Mouse (Mus musculus) stomach, postnatal 0 days (tissue): ENCODE measurements at regions not wholly inside any gene's neighbourhood (a gene's known extent, or its start where the extent isn't known, plus 50 kb on each side); places are given as distances from the start of the nearest gene placed in this dataset.
"Not testable (repeated sequence)": the region's sequence is repeated elsewhere in the genome, so short reads cannot be mapped to it uniquely, and the experiment has no call there.

Source experiments
- ATAC-seq: fragments of 200-750 bp; cut with Nextera tagmentation; 2 replicates; pipeline ENCODE4 v1.8.0; 2017; ENCODE audit not compliant: low FRiP score, low TSS enrichment
- DNase-seq: peaks from one replicate; pipeline ENCODE4 v3.0.0-alpha.2; 2016; ENCODE audit warnings: low spot score
- H3K27ac ChIP-seq: fragments of 300-500 bp; sonication (generic); replicated peaks from 2 replicates; pipeline ENCODE4 v1.5.1; 2014; ENCODE audit warnings: mild to moderate bottlenecking, control low read depth
- H3K27me3 ChIP-seq: fragments of 300-500 bp; sonication (generic); 2 replicates; pipeline ENCODE4 v1.6.1; 2014; ENCODE audit warnings: low read length; ENCODE audit not compliant: control insufficient read depth, insufficient read depth
- H3K36me3 ChIP-seq: fragments of 300-500 bp; sonication (generic); 2 replicates; pipeline ENCODE4 v1.6.1; 2014; ENCODE audit warnings: low read length, mixed read lengths; ENCODE audit not compliant: control insufficient read depth, insufficient read depth
- H3K4me1 ChIP-seq: fragments of 300-500 bp; sonication (generic); replicated peaks from 2 replicates; pipeline ENCODE4 v1.6.1; 2014; ENCODE audit warnings: antibody characterized with exemption; ENCODE audit not compliant: control insufficient read depth, insufficient read depth
- H3K4me2 ChIP-seq: fragments of 300-500 bp; sonication (generic); replicated peaks from 2 replicates; pipeline ENCODE4 v1.6.1; 2014; ENCODE audit warnings: low read depth, mild to moderate bottlenecking, control low read depth, moderate library complexity
- H3K4me3 ChIP-seq: fragments of 300-500 bp; sonication (generic); 2 replicates; pipeline ENCODE4 v1.5.1; 2014; ENCODE audit warnings: low read depth, low read length, control low read depth
- H3K9ac ChIP-seq: fragments of 300-500 bp; sonication (generic); 2 replicates; pipeline ENCODE4 v1.6.1; 2014; ENCODE audit warnings: mild to moderate bottlenecking, low read length, control low read depth, mixed read lengths
- H3K9me3 ChIP-seq: fragments of 300-500 bp; sonication (generic); 2 replicates; pipeline ENCODE4 v1.6.1; 2016; ENCODE audit warnings: low read length; ENCODE audit not compliant: control insufficient read depth
- CTCF ChIP-seq: IDR thresholded peaks from 2 replicates; pipeline ENCODE4 v1.5.1; 2016; ENCODE audit warnings: antibody characterized with exemption, low read depth, mild to moderate bottlenecking, moderate library complexity
- EP300 ChIP-seq: optimal IDR thresholded peaks from 2 replicates; pipeline ENCODE3; 2016; ENCODE audit warnings: antibody characterized with exemption
- WGBS: fragments of 180-500 bp; shearing (Covaris S2); extraction: QIAGEN DNeasy Blood & Tissue Kit; methylation state at CpG from one replicate; pipeline ENCODE4 v1.1.7; 2014; 5-methylcytosine and 5-hydroxymethylcytosine counted together

- no peak for ATAC-seq
- WGBS = 66% methylated on average over 8 of the region's 8 CpGs
- H3K36me3 ChIP-seq = no peaks in the 10 kb centered on the region
These were observed 78.4 kb upstream of the Zfp990 start for GRCm38 (mm10) chr4:145431910-145432765.

GRCm38 (mm10) chr4:145417837-145418236 lies 92.7 kb upstream of the Zfp990 start:
- H3K9ac ChIP-seq, H3K4me1 ChIP-seq, H3K36me3 ChIP-seq, H3K4me3 ChIP-seq, DNase-seq, H3K9me3 ChIP-seq, H3K4me2 ChIP-seq, ATAC-seq, H3K27ac ChIP-seq, H3K27me3 ChIP-seq: not testable (repeated sequence)
- WGBS = 58% methylated on average over 4 of the region's 4 CpGs

More at GRCm38 (mm10) chr4:145431910-145432765, 78.4 kb upstream of the Zfp990 start:
- Histone ChIP-seq H3K27me3 (no peaks in the 10 kb centered on the region), H3K4me2 (no peak overlapping the region), H3K27ac (no peak overlapping the region), H3K4me3 (no peak overlapping the region), H3K4me1 (no peaks in the 10 kb centered on the region), H3K9me3 (0 out of 2 replicates have a peak, but pooled peaks cover 3% of the 10 kb centered on the region), H3K9ac (no peak overlapping the region)
- DNase-seq = no peak
- TF ChIP-seq CTCF = no peak
- TF ChIP-seq EP300 = no peak

GRCm38 (mm10) chr4:145411141-145411540 lies 96.2 kb upstream of the Tnfrsf8 start:
- no peak overlapping the region for H3K4me3 ChIP-seq
- H3K27me3 ChIP-seq = no peaks in the 10 kb centered on the region
- no peaks in the 10 kb centered on the region for H3K9me3 ChIP-seq
- H3K4me2 ChIP-seq = no peak overlapping the region
- H3K4me1 ChIP-seq = no peaks in the 10 kb centered on the region
- H3K27ac ChIP-seq = no peak overlapping the region
- 45% methylated on average over 1 of the region's 1 CpGs for WGBS
- H3K9ac ChIP-seq = no peak overlapping the region
- DNase-seq = no peak
- ATAC-seq = no peak
- no peak for TF ChIP-seq CTCF
- no peak for TF ChIP-seq EP300
- H3K36me3 ChIP-seq = no peaks in the 10 kb centered on the region

GRCm38 (mm10) chr4:145409796-145410475 lies 95.0 kb upstream of the Tnfrsf8 start:
- WGBS = 81% methylated on average over 5 of the region's 5 CpGs
- Histone ChIP-seq H3K4me1 (no peaks in the 10 kb centered on the region), H3K4me2 (no peak overlapping the region), H3K27ac (no peak overlapping the region), H3K9ac (no peak overlapping the region), H3K4me3 (no peak overlapping the region), H3K9me3 (no peaks in the 10 kb centered on the region), H3K36me3 (no peaks in the 10 kb centered on the region), H3K27me3 (no peaks in the 10 kb centered on the region)
- ATAC-seq (no peak), DNase-seq (no peak)
- TF ChIP-seq EP300 = no peak

- H3K9ac ChIP-seq, H3K4me2 ChIP-seq, H3K9me3 ChIP-seq, H3K4me3 ChIP-seq, H3K4me1 ChIP-seq, H3K36me3 ChIP-seq, H3K27me3 ChIP-seq, ATAC-seq, H3K27ac ChIP-seq, DNase-seq: not testable (repeated sequence)
- 52% methylated on average over 1 of the region's 1 CpGs for WGBS
These were observed 91.1 kb upstream of the Tnfrsf8 start for GRCm38 (mm10) chr4:145406050-145406449.

- not testable (repeated sequence) for H3K4me3 ChIP-seq, ATAC-seq, H3K27ac ChIP-seq, H3K4me2 ChIP-seq, H3K9me3 ChIP-seq, H3K9ac ChIP-seq, H3K36me3 ChIP-seq, DNase-seq, H3K4me1 ChIP-seq, H3K27me3 ChIP-seq
- 70% methylated on average over 6 of the region's 6 CpGs for WGBS
These were observed 89.3 kb upstream of the Tnfrsf8 start for GRCm38 (mm10) chr4:145404230-145404629.

GRCm38 (mm10) chr4:145378876-145379275 lies 63.9 kb upstream of the Tnfrsf8 start:
- not testable (repeated sequence) for DNase-seq, H3K27ac ChIP-seq, H3K4me2 ChIP-seq, H3K27me3 ChIP-seq, ATAC-seq, H3K4me3 ChIP-seq, H3K4me1 ChIP-seq, H3K36me3 ChIP-seq, H3K9me3 ChIP-seq, H3K9ac ChIP-seq
- WGBS = 87% methylated on average over 3 of the region's 4 CpGs

GRCm38 (mm10) chr4:145377306-145378067 lies 62.5 kb upstream of the Tnfrsf8 start:
- H3K9ac ChIP-seq, H3K27ac ChIP-seq: not testable (repeated sequence)

More at GRCm38 (mm10) chr4:145377306-145378067, 62.5 kb upstream of the Tnfrsf8 start:
- H3K4me3 ChIP-seq, H3K27me3 ChIP-seq, ATAC-seq, H3K9me3 ChIP-seq, H3K36me3 ChIP-seq, DNase-seq, H3K4me1 ChIP-seq, H3K4me2 ChIP-seq: not testable (repeated sequence)
- 84% methylated on average over 13 of the region's 14 CpGs for WGBS
